Mouse (Mus musculus): ENCODE results near the gene Mcpt1.
"Not testable (repeated sequence)": the region's sequence is repeated elsewhere in the genome, so short reads cannot be mapped to it uniquely, and the experiment has no call there.

Mcpt1 gene

GRCm38 (mm10) chr14:56017671-56018070, at the start of gene Mcpt1:
Mcpt1 (plus strand) TSS chr14:56017971.
- DNase-seq (ENCODE audit: low spot score), result not testable (repeated sequence)

GRCm38 (mm10) chr14:55987464-55987863, 30.3 kb upstream of the Mcpt1 start:
- not testable (repeated sequence) for DNase-seq (ENCODE audit: low spot score)

- no peak for DNase-seq (ENCODE audit: low spot score)
Observed at GRCm38 (mm10) chr14:56013147-56013546, 4.6 kb upstream of the Mcpt1 start.

DNA sequence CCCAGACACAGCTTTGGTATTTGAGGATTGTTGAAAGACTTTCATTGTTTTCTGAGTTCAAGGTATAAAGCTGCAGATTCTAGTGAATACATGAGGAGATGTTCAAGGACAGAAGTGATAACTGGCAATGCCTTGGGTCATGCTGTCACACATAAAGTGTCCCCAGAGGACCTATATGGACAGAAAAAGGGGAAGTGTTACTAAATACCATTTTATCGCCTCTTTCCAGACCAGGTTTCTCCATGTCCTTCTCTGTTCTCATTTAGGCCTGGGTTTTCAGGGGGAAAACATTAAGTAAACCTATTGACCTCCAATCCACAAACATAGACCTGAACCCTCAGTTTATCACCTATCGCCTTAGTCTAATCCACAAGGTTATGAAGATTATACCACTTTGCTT, 3.8 kb upstream of the Mcpt1 start:
- DNase-seq (ENCODE audit: low spot score), result no peak

- DNase-seq (ENCODE audit: low spot score), result no peak
Observed at GRCm38 (mm10) chr14:56019446-56019845, 1.7 kb downstream of the Mcpt1 start.

DNA sequence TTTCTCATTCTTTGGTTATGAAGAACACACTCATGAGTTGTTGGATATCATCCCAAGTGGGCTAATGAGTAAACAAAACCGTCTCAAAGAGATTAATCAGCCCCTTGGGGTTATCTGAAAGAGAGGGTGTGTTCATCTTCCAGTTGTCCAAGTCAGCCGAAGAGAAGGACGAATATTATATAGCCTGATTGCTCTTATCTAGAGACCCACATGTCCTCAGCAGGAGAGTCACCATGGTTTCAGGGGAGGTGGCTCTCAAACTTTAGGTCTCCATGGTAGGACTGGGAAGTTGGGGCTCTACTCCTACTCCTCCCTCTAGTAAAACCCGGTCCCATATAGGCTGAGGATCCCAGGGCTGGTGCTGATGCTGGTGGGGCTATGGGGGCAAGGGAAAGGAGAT, 3.5 kb downstream of the Mcpt1 start:
- DNase-seq (ENCODE audit: low spot score), result not testable (repeated sequence)

GRCm38 (mm10) chr14:56030395-56030794, 12.6 kb downstream of the Mcpt1 start, which contains the start of gene Mcpt9:
Mcpt9 (minus strand) TSS chr14:56030495.
- not testable (repeated sequence) for DNase-seq (ENCODE audit: low spot score)

- no peak for DNase-seq (ENCODE audit: low spot score)
Observed at GRCm38 (mm10) chr14:56034433-56034832, 16.7 kb downstream of the Mcpt1 start.

GRCm38 (mm10) chr14:56041792-56042191, 24.0 kb downstream of the Mcpt1 start, which contains the start of gene Mcpt2:
Mcpt2 (plus strand) TSS chr14:56042041.
- not testable (repeated sequence) for DNase-seq (ENCODE audit: low spot score)

GRCm38 (mm10) chr14:56055408-56055807, 37.6 kb downstream of the Mcpt1 start:
- no peak for DNase-seq (ENCODE audit: low spot score)

GRCm38 (mm10) chr14:56057722-56058121, 40.0 kb downstream of the Mcpt1 start:
- DNase-seq (ENCODE audit: low spot score), result no peak

DNA sequence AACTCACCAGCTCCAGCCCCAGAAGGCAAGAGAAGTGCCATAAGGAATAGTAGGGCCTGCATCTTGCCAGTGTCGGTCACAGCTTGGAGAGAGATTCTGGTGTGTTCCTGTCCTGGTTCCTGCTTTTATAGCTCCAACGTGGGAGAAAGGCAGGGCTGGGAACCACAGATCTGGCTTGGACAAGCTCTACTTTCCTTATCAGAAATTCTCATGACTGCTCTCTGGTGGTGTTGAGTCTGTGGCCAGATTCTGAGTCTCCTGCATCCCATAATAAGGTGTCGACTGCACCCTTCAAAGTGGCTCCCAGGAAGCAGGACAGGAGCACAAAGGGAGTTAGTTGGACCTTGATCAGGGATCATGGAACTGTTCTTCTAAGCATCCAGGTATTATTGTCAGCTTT, 44.4 kb downstream of the Mcpt1 start, which contains the start of gene Mcpt4:
Gene Mcpt4 (minus strand): TSS at position 101 of the 400 bp plus-strand sequence.
- DNase-seq (ENCODE audit: low spot score), result not testable (repeated sequence)
